Mouse (Mus musculus) CH12.LX (cell line): ENCODE measurements around the gene Gm9817. TPM values are rescaled to one million over a fixed set of nuclear protein-coding genes. Genes with fewer than 3 reads are reported as not detected.

Source experiments
- DNase-seq: peaks from one replicate; pipeline ENCODE4 v3.0.0-alpha.2; 2013; ENCODE audit errors: extremely low read depth
- H3K27ac ChIP-seq: 2 replicates; pipeline ENCODE4 v1.5.1; 2012; ENCODE audit warnings: low read depth, mild to moderate bottlenecking, control low read depth, moderate library complexity; ENCODE audit not compliant: insufficient read depth
- H3K27me3 ChIP-seq: replicated peaks from 2 replicates; pipeline ENCODE3; 2012; ENCODE audit warnings: inconsistent platforms
- H3K36me3 ChIP-seq, 2 experiments: replicated peaks in 1 of 2; 2 replicates each; pipeline versions ENCODE3 to v1.6.1; 2012; ENCODE audit warnings: inconsistent platforms in 1 of 2, low read length in 1 of 2, mild to moderate bottlenecking in 1 of 2, mixed read lengths in 1 of 2, moderate library complexity in 1 of 2; ENCODE audit not compliant: control insufficient read depth in 1 of 2, insufficient read depth in 1 of 2
- H3K4me1 ChIP-seq, 2 experiments: 2 replicates each; pipeline ENCODE4 v1.6.1; 2012; ENCODE audit warnings: inconsistent platforms in 1 of 2, moderate library complexity in 1 of 2; ENCODE audit not compliant: insufficient read depth in 2 of 2, control insufficient read depth in 1 of 2
- H3K4me2 ChIP-seq: 2 replicates; pipeline ENCODE4 v1.6.1; 2012; ENCODE audit warnings: low read depth, mild to moderate bottlenecking, control low read depth; ENCODE audit not compliant: poor library complexity, insufficient read depth, severe bottlenecking
- H3K4me3 ChIP-seq, 3 experiments: fragments of 150-350 bp in 1 of 3; sonication (generic) in 1 of 3; replicated peaks in 1 of 3; 2 replicates each; pipeline versions ENCODE3 to v1.5.1; 2011 to 2012; ENCODE audit warnings: low read depth in 2 of 3, low read length in 2 of 3, mild to moderate bottlenecking in 2 of 3, moderate library complexity in 2 of 3, control low read depth in 1 of 3, improper control_type of control experiment in 1 of 3, inconsistent platforms in 1 of 3, mixed read lengths in 1 of 3; ENCODE audit not compliant: poor library complexity in 1 of 3
- H3K79me2 ChIP-seq: replicated peaks from 2 replicates; pipeline ENCODE4 v1.6.1; 2012; ENCODE audit warnings: mild to moderate bottlenecking, moderate library complexity; ENCODE audit not compliant: control insufficient read depth, poor library complexity, insufficient read depth, severe bottlenecking; ENCODE audit errors: extremely low read depth
- H3K9ac ChIP-seq: 2 replicates; pipeline ENCODE4 v1.6.1; 2012; ENCODE audit warnings: low read depth, mild to moderate bottlenecking, control low read depth, moderate library complexity; ENCODE audit not compliant: insufficient read depth
- H3K9me3 ChIP-seq: replicated peaks from 2 replicates; pipeline ENCODE3; 2012; ENCODE audit warnings: low read length, inconsistent platforms, mixed read lengths
- CHD1 ChIP-seq: IDR thresholded peaks from 2 replicates; pipeline ENCODE4 v1.6.1; 2012; ENCODE audit warnings: low read depth, low read length, improper control_type of control experiment, inconsistent platforms
- E2F4 ChIP-seq: IDR thresholded peaks from 2 replicates; pipeline ENCODE4 v1.6.1; 2011; ENCODE audit warnings: low read depth, low read length, improper control_type of control experiment; ENCODE audit not compliant: insufficient replicate concordance
- ELF1 ChIP-seq: IDR thresholded peaks from 2 replicates; pipeline ENCODE4 v1.6.1; 2014; ENCODE audit warnings: low read depth, mild to moderate bottlenecking, inconsistent platforms, low read length, improper control_type of control experiment
- IRF4 ChIP-seq: IDR thresholded peaks from 2 replicates; pipeline ENCODE4 v1.6.1; 2014; ENCODE audit warnings: low read depth, mild to moderate bottlenecking, inconsistent platforms, low read length, improper control_type of control experiment
- MAFK ChIP-seq: IDR thresholded peaks from 2 replicates; pipeline ENCODE4 v1.6.1; 2011; ENCODE audit warnings: low read length, improper control_type of control experiment; ENCODE audit not compliant: insufficient replicate concordance
- MAZ ChIP-seq: IDR thresholded peaks from 2 replicates; pipeline ENCODE4 v1.6.1; 2012; ENCODE audit warnings: low read depth, mild to moderate bottlenecking, inconsistent platforms, low read length, improper control_type of control experiment, moderate library complexity
- MEF2A ChIP-seq: IDR thresholded peaks from 2 replicates; pipeline ENCODE4 v1.6.1; 2014; ENCODE audit warnings: low read depth, mild to moderate bottlenecking, inconsistent platforms, low read length, improper control_type of control experiment, borderline replicate concordance
- PAX5 ChIP-seq: IDR thresholded peaks from 2 replicates; pipeline ENCODE4 v1.6.1; 2012; ENCODE audit warnings: low read length, inconsistent platforms, mixed read lengths
- SIN3A ChIP-seq: IDR thresholded peaks from 2 replicates; pipeline ENCODE4 v1.6.1; 2012; ENCODE audit warnings: low read length, improper control_type of control experiment, inconsistent platforms
- SMC3 ChIP-seq: IDR thresholded peaks from 2 replicates; pipeline ENCODE4 v1.6.1; 2011; ENCODE audit warnings: low read depth, low read length, improper control_type of control experiment
- UBTF ChIP-seq: IDR thresholded peaks from 2 replicates; pipeline ENCODE4 v1.6.1; 2012; ENCODE audit warnings: low read depth, mild to moderate bottlenecking, inconsistent platforms, low read length, improper control_type of control experiment, moderate library complexity
- dilution Hi-C: fragments of 300-500 bp; cut with MboI; formaldehyde crosslinking; loops from 2 replicates; pipeline ENCODE4 v1.14.3; 2020; ENCODE audit warnings: low sequenced_read_pairs; ENCODE audit not compliant: extremely low pct_unique_long_range_greater_than_20kb, extremely low pct_ligation_motif_present
- in situ Hi-C: fragments of 300-500 bp; cut with MboI; formaldehyde crosslinking; loops from 3 replicates; pipeline ENCODE4 v1.14.3; 2019; ENCODE audit warnings: low sequenced_read_pairs, low pct_ligation_motif_present, low pct_unique_long_range_greater_than_20kb, mixed read lengths
- polyA plus RNA-seq: library from polyadenylated mRNA; unstranded; fragments of >175 nt; gene quantifications from 2 replicates; pipeline ENCODE4 v1.2.1, GENCODE M21; 2012; ENCODE audit warnings: low read depth; ENCODE audit not compliant: insufficient read length
- total RNA-seq, 2 experiments: library from RNA; depleted of rRNA; stranded (reverse); fragments of 300-350 nt in 1 of 2; fragments of >200 nt in 1 of 2; gene quantifications; 2 replicates each; pipeline ENCODE4 v1.2.3; 2012 to 2014

Gene Gm9817
- total and polyA plus RNA-seq, 3 experiments = not detected

DNA sequence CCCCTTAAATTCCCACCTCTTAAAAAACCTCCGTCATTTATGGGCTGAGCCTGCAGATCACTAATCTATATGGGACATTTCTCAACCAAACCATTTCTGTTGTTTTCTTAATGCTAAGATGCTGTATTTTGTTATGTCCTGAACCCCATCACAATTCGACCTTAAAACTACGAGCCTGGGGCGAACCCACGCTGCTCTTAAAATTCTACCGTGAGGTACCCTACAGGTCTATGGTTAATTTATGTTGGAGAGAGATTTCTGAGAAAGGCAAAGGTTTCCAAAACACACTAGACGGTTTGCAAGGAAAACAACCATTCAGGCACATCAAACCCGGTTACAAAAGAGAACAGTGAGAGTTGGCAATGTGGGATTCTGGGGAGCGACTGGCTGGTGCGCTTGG lies 45.1 kb upstream of the Gm9817 start:
- in situ Hi-C loops = loop anchor here (5.0 kb wide), 1 partner anchor 449 kb away; no protein-coding TSS in a partner anchor

DNA sequence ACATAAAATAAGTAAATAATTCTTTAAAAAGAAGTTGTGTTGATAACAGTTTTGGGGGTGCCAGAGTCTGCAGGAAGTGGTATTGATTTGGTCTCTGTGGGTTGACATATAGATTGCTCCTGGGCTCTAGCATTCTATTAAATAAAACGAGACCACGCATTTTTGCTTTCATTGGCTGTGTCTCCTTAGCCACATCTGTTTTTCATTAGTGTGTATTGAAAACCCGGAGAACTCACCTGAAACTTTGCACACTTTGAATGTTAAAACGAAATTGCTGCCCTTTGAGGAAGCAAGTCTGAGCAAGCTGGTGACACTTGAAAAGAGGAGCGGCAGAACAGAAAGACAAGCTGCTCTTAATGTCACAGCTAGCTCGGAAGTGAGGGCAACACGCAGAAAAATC lies 43.7 kb upstream of the Gm9817 start:
- DNase-seq = no peak
- no peaks in the 10 kb centered on the region for H3K27me3 ChIP-seq
- in situ Hi-C loops = loop anchor here (5.0 kb wide), 1 partner anchor 448 kb away; no protein-coding TSS in a partner anchor
- no peak overlapping the region for H3K4me2 ChIP-seq
- no peaks in the 10 kb centered on the region for H3K79me2 ChIP-seq
- no peaks in the 10 kb centered on the region for H3K36me3 ChIP-seq
- H3K4me1 ChIP-seq = peaks cover 0 to 5% of the 10 kb centered on the region in 2 experiments; a peak in 1 of 4 replicates
- no peaks in the 10 kb centered on the region for H3K9me3 ChIP-seq
- H3K9ac ChIP-seq = no peak overlapping the region
- no peak overlapping the region for H3K4me3 ChIP-seq
- no peak overlapping the region for H3K27ac ChIP-seq
- TF ChIP-seq SMC3 (no peak), PAX5 (no peak), IRF4 (no peak), MEF2A (no peak), MAZ (no peak), MAFK (no peak), CHD1 (no peak), SIN3A (no peak)
- TF ChIP-seq, all 38 proteins: peak for 0
- dilution Hi-C loops = no loop called here

More for the DNA sequence above, 45.1 kb upstream of the Gm9817 start:
- Histone ChIP-seq H3K36me3 (no peaks in the 10 kb centered on the region), H3K27me3 (no peaks in the 10 kb centered on the region), H3K79me2 (no peaks in the 10 kb centered on the region), H3K9me3 (no peaks in the 10 kb centered on the region), H3K4me3 (no peak overlapping the region), H3K4me2 (no peak overlapping the region), H3K4me1 (peaks cover 0 to 5% of the 10 kb centered on the region in 2 experiments; a peak in 1 of 4 replicates), H3K9ac (no peak overlapping the region), H3K27ac (no peak overlapping the region)
- dilution Hi-C loops = no loop called here
- TF ChIP-seq ELF1 = no peak
- TF ChIP-seq SMC3 = no peak
- no peak for TF ChIP-seq E2F4
- TF ChIP-seq IRF4 = no peak
- no peak for TF ChIP-seq UBTF
- DNase-seq = no peak

GRCm38 (mm10) chr13:45036417-45036816 lies 42.1 kb upstream of the Gm9817 start:
- no peak overlapping the region for H3K9ac ChIP-seq
- H3K4me3 ChIP-seq = no peak overlapping the region
- DNase-seq = no peak
- H3K9me3 ChIP-seq = no peaks in the 10 kb centered on the region
- no peaks in the 10 kb centered on the region for H3K79me2 ChIP-seq
- H3K36me3 ChIP-seq = no peaks in the 10 kb centered on the region
- in situ Hi-C loops = no loop called here
- no peak for TF ChIP-seq MAFK
- no peak for TF ChIP-seq E2F4
- no peak overlapping the region for H3K27ac ChIP-seq
- H3K4me1 ChIP-seq = peaks cover 0 to under 1% of the 10 kb centered on the region in 2 experiments; a peak in 1 of 4 replicates
- dilution Hi-C loops = no loop called here
- no peak overlapping the region for H3K4me2 ChIP-seq
- no peaks in the 10 kb centered on the region for H3K27me3 ChIP-seq
